Mouse (Mus musculus) gastrocnemius, postnatal 25 days (tissue): ENCODE measurements around the gene Prkd3. TPM values are rescaled to one million over a fixed set of nuclear protein-coding genes. Genes with fewer than 3 reads are reported as not detected.

ENCODE experiments used
- DNase-seq: peaks from one replicate; pipeline ENCODE4 v3.0.0; 2022
- long read RNA-seq, 2 experiments: library from polyadenylated mRNA; stranded (forward); transcript quantifications; one replicate each; pipeline ENCODE4 v2.0.0; 2021
- total RNA-seq, 2 experiments: library from RNA; stranded (reverse); gene quantifications; 1 replicate in 1 of 2; 2 replicates in 1 of 2; pipeline ENCODE4 v1.2.3; 2021

The Prkd3 gene
- 1 to 10 TPM; 8.4 to 8.5 TPM for total RNA-seq
- long read RNA-seq, experiment 1, partial matches to known transcripts: 0 of 9 reads
- long read RNA-seq, experiment 1, other reads (novel, unspliced or antisense): 9 of 9 reads
- long read RNA-seq, experiment 2, partial matches to known transcripts: 1 of 7 reads
- long read RNA-seq, experiment 2, other reads (novel, unspliced or antisense): 6 of 7 reads

- DNase-seq: peak; percentile 65
Measured at GRCm38 (mm10) chr17:79020208-79020983, at the start of gene Prkd3. TSS of gene Prkd3 (minus strand) at chr17:79020816.

GRCm38 (mm10) chr17:79069766-79070480 lies 49.3 kb upstream of the Prkd3 start:
- no peak for DNase-seq

GRCm38 (mm10) chr17:79069019-79069418 lies 48.4 kb upstream of the Prkd3 start:
- peak; percentile 33 for DNase-seq

- no peak for DNase-seq
Measured at GRCm38 (mm10) chr17:79068581-79068980, 48.0 kb upstream of the Prkd3 start.

GRCm38 (mm10) chr17:79064250-79064649 lies 43.6 kb upstream of the Prkd3 start:
- DNase-seq: no peak

GRCm38 (mm10) chr17:79060221-79060620 lies 39.6 kb upstream of the Prkd3 start:
- no peak for DNase-seq

- DNase-seq: no peak
Measured at GRCm38 (mm10) chr17:79058271-79058670, 37.7 kb upstream of the Prkd3 start.

- peak; percentile 49 for DNase-seq
Measured at GRCm38 (mm10) chr17:79052088-79052812, 31.6 kb upstream of the Prkd3 start.

- no peak for DNase-seq
Measured at GRCm38 (mm10) chr17:79051606-79052005, 31.0 kb upstream of the Prkd3 start, which contains the start of gene Qpct. TSS of gene Qpct (plus strand) at chr17:79051906.

GRCm38 (mm10) chr17:79043705-79044104 lies 23.1 kb upstream of the Prkd3 start:
- DNase-seq: no peak

- DNase-seq: no peak
Measured at GRCm38 (mm10) chr17:79039660-79040059, 19.0 kb upstream of the Prkd3 start.

GRCm38 (mm10) chr17:79032782-79033181 lies 12.2 kb upstream of the Prkd3 start:
- DNase-seq: no peak

- no peak for DNase-seq
Measured at GRCm38 (mm10) chr17:79031569-79031968, 11.0 kb upstream of the Prkd3 start.

- DNase-seq: no peak
Measured at GRCm38 (mm10) chr17:79029226-79029625, 8.6 kb upstream of the Prkd3 start.

GRCm38 (mm10) chr17:79024544-79024943 lies 3.9 kb upstream of the Prkd3 start:
- DNase-seq: no peak

- no peak for DNase-seq
Measured at GRCm38 (mm10) chr17:79022746-79023145, 2.1 kb upstream of the Prkd3 start.

- DNase-seq: no peak
Measured at GRCm38 (mm10) chr17:79020984-79021335, 344 bp upstream of the Prkd3 start.

- no peak for DNase-seq
Measured at GRCm38 (mm10) chr17:79019726-79020207, 849 bp downstream of the Prkd3 start.

GRCm38 (mm10) chr17:79018422-79018821 lies 2.2 kb downstream of the Prkd3 start:
- no peak for DNase-seq

- DNase-seq: no peak
Measured at GRCm38 (mm10) chr17:79015831-79016230, 4.8 kb downstream of the Prkd3 start.

- no peak for DNase-seq
Measured at GRCm38 (mm10) chr17:79014911-79015685, 5.5 kb downstream of the Prkd3 start.

- DNase-seq: no peak
Measured at GRCm38 (mm10) chr17:79013625-79014024, 7.0 kb downstream of the Prkd3 start.
